Mouse (Mus musculus) frontal cortex, postnatal 36 days (tissue): ENCODE measurements at regions not wholly inside any gene's neighbourhood (a gene's known extent, or its start where the extent isn't known, plus 50 kb on each side); places are given as distances from the start of the nearest gene placed in this dataset.
"Not testable (repeated sequence)": the region's sequence is repeated elsewhere in the genome, so short reads cannot be mapped to it uniquely, and the experiment has no call there.

Experiments
- DNase-seq, 2 experiments: peaks; one replicate each; pipeline ENCODE4 v3.0.0; 2022; ENCODE audit warnings: low spot score in 2 of 2

DNA sequence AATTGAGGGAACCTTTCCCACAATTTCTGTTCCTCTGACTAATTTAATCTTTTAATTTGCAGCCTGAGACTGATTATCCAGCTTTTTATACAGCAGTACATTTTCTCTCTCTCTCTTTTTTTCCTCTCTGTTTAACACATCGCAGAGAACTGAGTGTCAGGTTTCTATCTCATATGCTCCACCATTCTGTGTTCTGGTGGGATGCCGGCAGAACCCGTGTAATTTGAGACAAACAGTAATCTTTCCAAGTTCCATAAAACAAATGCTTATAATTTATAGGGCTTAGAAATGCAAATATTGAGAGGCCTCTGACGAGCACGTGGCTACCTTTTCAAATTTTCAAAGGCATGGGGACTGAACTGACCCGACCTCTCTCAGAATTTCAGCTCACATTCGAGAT lies 59.1 kb downstream of the Zbtb18 start:
- DNase-seq = no peak

DNA sequence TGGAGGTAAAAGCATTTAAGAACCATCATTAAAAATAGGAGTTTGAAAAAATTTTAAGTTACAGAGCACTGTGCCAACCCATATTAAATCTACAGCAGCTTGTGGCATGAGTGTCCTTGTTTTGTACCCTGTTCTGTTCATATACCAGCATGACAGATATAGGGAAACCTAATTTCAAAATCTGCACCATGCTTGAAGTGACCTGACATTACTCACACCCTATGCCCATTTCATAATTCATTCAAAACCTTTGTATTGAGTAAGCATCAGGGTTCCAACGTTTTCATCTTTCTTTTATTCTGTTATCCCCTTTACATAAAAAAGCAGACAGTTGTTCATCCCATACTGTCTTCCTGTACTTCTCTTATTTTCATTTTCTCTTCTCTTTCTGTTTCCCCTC lies 61.8 kb downstream of the Zbtb18 start:
- no peak for DNase-seq

DNA sequence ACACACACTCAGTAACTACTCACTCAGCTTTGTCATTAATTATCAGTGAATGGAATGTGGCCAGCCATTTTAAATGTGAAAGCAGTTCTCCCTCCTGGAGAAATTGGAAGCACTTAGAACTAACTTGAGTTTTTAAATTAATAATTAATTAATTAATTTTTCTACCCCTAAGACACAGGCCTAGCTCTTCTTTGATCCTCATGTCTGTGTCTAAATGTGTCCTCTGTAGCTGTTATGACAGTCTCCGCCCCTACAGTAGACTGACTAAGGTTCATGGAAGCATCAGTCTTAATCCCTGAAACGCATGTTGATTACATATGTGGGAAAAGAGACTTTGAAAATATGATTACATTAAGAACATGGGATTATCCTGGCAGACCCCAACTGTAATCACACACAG lies 62.6 kb downstream of the Zbtb18 start:
- DNase-seq = no peak

DNA sequence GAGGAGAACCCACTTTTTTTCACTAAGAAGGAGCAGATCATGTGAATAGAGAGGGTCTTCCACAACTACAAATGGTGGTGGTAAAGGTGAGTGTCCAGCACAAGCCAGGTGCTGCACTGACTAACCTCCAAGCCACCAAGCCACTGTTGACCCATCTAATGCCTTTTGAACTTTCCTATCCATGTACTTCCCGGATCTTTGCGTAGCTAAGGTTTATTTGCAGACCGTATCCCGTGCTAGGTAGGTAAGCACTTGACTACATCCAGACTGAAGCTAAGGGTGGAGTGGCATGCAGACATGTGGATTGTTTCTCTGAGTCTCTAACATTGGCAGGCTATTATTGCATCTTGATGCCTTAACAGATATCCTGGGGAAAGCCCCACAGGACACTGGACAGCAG lies 65.2 kb downstream of the Zbtb18 start:
- not testable (repeated sequence) for DNase-seq

DNA sequence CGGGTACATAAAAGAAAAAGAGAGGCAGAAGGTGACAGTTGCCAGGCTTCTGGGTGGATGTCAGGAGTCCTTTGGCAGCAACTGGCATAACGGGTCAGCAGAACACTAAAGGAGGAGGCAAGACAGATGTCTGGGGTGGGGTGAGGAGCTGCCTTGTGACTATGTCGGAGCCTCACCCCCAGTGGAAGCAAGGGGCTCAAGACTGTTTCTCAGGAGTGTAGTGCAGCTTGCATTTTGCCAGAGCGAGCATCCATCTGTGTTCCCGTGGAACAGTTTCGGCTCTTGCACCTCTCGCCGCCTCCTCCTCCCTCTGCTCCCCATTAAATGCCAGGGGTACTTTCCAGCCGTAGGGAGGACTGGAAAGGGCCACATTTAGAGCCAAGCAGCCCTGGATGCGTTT lies 67.6 kb downstream of the Zbtb18 start:
- peak; percentile 24 to 31 for DNase-seq

DNA sequence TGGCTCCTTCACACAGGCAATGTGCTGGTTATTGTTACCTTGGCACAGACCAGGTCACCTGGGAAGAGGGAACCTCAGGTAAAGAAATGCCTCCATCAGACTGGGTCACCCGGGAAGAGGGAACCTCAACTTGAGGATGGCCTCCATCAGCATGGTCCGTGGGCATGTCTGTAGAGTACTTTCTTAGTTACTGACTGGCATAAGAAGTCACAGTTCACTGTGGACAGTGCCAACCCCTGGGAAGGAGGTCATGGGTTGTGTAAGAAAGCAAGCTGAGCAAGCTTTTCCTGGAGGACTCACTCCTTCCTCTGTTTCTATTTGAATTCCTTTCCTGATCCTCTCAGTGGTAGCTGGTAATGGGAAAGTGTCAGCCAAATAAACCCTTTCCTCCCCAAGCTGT lies 70.0 kb downstream of the Zbtb18 start:
- DNase-seq = no peak

DNA sequence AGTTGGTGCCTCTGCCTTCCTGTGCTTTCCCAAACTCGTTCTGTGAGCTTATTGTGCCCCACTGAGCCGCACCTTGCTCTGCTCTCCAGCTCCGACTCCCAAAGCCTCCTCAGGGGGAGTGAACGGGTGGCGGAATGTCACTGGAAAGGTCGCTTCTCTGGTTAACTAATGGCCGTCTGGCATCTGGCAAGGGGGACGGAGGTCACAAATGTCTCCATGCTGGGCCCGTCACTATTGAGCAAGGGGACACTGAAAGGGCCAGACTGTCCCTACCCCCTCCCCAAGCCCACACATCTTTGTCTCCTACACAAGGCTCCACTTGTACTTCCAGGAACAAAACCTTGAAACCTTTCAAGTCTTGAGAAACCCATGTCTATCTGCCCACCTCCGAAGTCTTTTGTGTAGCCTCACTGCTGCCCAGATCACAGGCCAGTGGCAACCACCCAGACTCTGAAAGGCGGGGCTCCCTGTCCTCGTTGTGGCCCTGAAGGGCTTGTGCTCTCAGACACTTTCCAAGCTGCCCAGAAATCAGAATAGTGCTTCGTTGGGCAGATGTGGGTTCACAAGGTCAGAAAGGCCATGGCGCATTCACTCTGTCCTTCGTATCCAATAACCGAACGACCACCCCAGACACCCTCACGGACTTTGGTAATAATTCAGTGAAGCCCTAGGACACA lies 75.9 kb downstream of the Zbtb18 start:
- no peak for DNase-seq

DNA sequence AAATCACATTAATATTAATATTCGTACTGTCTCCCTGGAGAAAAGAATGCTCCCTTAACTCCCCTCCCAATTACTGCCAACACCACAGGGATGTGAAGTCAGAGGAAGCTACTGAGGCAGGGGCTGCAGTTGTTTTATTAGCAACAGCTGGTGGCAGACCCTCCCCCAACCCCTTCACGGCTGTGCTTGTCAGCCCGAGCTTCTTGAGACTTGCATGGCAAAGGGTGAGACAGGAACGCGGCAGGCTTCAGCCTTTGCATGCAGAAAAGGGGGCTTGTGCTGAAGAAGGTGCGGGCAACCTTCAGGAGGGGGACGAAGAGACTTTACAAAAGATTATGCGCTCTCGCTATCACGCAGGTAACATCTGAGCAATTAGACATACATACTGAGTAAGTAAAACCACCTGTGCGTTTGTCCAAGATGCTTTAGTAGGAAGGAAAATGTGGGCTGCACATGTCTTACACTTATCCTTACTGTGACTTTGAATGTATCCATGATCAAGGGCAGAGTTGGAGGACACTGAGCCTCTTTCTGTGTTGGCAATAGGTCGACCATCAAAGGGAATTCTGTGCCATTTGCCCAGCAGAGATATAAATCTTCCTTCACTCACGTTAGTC lies 76.9 kb downstream of the Zbtb18 start:
- no peak for DNase-seq

DNA sequence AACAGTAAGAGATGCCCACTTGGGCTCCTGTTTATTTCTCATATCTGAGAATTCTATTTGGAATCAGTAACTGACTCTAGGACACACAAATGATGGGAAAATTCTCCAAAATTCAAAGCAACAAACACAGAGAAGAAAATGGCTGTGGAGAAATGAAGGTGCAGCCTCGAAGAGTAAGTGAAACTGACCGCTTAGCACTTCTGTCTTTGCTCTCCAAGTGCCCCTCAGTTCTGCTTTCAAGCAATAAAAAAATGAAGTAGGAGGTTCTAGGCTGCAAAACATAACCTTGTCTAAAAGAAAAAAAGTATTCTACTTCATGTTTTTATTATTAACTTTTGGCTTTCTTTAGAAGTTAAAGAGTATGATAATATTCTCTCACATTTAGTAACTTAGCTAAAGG lies 79.0 kb downstream of the Zbtb18 start:
- no peak for DNase-seq

DNA sequence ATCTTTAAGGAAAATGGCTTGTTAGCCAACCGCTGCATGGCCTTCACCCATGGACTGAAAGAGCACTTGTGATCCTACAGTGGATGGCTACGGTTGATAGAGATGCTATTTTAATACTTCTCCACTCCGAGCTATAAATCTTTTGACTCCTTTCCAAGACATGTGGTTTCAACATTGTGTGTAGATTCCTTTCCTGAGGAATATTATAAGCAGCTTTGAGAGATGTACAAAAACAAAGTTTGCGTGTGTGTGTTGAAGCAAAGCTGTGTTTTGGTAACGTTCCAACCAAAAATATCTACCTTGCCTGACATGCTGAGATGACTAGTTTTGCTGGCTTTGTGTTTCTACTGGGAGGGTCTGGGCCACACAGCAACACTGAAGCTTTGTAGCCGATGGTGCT lies 83.0 kb downstream of the Zbtb18 start:
- no peak for DNase-seq

DNA sequence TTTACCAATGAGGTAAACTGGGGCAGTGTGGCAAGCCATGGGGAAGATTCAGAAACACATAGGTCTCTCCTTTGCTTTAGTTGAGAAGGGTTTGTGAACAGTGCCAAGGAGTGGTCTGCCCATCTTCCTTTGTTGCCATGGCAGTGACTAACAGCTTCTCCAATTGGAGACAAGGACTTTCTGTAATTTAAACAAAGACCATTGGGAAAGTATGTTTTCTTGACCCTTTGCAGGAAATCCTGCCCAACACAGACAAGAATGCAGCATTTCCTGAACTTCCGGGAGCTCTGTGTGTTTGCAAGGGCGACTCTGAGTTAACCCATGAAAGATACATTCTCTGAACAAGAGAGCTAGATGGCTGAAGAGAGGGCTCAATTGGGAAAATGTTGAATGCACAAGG lies 89.6 kb downstream of the Zbtb18 start:
- no peak for DNase-seq

DNA sequence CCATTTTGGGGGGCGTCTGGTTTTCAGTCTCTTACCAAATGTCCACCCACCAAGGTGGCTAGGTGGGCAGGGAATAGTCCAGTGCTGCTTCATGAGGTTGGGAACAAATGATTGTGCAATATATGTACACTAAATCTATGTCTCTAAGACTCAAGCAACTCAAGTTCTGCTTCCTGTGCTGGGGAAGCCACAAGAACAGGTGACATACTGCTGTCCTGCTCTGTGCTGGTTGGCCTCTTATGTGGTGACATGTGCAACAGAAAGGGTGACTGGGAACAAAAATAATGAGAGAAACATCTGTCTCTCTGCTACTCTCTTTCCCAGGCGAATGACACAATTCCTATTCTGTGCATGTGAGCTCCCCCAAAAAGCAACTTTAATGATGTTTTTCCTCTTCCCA lies 90.5 kb downstream of the Zbtb18 start:
- DNase-seq = no peak

DNA sequence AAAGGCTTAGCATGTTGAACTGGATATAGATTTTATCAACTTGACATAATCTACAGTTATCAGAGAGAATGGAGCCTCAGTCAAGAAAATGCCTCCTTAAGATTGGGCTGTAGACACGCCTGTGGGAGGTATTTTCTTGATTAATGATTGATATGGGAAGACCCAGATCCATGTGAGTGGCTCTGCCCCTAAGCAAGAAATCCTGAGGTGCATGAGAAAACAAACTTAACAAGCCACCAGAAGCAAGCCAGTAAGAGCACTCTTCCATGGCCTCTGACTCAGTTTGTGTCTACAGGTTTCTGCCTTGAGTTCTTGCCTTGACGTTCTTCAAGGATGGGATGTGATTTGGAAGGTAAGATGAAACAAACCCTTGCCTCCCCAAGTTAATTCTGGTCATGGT lies 91.2 kb downstream of the Zbtb18 start:
- DNase-seq = no peak

DNA sequence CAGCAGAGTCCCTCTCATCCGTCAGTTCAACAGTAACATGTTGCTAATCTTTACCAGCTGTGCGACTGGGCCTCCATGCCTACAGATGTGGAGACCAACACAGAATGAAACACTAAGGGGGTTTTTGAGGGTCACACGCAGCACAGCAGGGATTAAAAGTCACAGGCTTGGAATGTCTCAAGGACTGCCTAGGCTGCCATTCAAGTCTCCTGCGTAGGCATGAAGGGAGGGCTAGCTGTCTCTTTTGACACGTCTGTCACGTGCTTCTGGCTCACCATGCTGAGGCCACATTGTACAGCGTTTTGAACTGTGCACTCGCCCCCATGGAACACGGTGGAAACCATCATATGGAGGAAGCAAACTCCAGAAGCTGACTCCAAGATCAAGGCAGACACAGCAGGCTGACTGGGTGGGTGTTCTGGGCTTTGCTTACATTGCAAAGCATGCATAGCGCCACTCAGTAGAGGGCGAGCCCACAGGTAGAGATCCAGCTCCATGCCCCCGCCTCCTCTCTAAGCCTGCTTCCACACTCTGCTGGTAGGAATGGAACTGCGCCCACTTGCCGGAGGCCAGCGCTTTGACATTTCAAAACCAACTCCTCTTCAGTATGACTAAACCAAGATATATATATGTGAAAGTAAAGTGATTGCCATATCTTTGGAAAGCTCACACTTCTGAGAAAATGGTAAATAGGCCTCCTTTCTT lies 103.0 kb downstream of the Zbtb18 start:
- peak; percentile 77 to 80 for DNase-seq

DNA sequence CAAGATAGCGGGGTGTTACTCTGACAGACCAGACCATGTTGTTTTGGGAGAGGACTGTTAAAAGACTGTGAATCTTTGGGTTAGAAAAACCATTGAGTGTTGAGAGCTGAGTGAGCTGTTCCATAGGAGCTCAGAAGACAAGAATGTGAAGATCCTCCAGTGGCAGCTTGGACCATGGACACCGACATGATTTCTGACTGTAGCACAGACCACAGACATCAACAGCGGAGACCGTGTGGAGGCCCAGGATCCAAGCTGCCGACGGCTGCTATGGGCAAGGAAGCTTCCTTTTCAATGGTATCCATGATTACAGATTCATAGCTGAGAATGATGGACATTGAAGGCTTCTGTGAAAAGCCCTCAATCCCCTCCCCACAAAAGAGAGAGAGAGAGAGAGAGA lies 105.6 kb downstream of the Zbtb18 start:
- DNase-seq = no peak

DNA sequence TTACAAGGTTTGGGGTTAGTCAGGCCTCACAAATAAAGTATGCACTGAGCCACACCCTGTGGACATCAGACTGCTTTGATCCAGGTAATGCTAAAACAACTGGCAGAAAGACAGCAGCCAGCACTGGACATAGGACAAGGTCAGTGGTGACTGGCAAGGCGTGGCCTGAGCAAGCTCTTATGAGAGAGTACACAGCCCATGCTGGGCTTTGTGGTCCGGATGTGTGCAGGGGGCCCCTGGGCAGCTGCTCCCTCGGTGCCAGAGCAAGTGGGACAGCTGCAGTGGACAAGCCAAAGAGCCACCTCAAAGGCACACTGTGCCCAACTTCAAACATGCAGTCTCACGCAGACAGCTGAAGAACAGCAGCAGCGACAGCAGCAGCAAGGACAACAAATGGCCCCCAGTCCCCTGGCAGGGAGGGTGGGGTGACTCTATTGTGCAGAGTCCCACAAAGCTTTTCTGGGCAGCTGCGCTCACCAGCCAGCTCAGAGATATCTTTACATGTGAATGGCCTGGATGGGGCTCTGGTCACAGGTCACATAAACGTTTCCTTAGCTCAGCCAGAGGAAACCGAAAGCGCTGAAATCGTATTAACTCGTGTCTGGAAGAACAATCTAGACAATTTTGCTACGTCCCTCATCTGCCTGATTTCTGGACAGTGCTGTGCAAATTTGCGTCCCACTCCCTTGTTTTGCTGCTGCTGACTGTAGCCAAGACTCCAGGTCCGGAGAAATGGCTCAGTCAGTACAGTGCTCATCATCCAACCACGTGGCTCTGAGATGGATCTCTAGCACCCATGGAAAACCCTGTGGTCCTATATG lies 113.5 kb downstream of the Zbtb18 start:
- no peak for DNase-seq

DNA sequence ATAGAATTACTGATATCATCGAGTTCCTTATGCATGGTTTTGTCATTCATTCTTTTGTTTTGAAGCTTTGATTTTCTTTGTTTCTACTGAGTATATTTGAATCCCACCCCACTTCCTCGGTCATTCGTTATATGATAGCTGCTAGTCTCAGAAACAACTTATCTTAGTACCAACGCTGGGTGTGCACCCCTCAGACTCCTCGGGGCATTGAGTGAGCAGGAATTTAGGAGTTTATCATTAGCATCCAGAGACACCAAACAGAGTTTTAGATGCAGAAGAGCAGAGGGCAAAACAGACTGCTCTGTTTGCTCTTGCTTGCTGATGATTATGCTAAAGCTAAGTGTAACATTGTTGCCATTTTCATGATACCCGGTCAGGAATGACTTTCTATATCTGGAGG lies 115.3 kb downstream of the Zbtb18 start:
- no peak for DNase-seq

DNA sequence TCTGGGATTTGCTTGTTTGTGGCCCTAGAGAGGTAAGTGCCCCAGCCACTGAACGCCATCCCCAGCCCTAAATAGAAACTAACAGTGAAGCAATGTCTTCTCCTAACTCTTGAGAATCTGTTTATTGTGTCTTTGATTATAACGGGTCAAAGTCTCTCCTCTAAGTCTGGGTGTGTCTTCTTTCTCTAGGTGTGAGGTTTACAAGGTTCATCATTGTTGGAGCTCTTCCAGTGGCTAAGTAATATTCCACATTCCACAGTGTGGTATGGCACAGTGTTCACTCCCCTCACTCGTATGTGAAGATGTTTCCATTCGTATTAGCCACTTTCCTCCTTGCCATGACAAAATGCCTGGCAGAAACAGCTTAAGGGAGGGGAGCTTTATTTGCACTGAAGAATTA lies 115.7 kb downstream of the Zbtb18 start:
- no peak for DNase-seq

DNA sequence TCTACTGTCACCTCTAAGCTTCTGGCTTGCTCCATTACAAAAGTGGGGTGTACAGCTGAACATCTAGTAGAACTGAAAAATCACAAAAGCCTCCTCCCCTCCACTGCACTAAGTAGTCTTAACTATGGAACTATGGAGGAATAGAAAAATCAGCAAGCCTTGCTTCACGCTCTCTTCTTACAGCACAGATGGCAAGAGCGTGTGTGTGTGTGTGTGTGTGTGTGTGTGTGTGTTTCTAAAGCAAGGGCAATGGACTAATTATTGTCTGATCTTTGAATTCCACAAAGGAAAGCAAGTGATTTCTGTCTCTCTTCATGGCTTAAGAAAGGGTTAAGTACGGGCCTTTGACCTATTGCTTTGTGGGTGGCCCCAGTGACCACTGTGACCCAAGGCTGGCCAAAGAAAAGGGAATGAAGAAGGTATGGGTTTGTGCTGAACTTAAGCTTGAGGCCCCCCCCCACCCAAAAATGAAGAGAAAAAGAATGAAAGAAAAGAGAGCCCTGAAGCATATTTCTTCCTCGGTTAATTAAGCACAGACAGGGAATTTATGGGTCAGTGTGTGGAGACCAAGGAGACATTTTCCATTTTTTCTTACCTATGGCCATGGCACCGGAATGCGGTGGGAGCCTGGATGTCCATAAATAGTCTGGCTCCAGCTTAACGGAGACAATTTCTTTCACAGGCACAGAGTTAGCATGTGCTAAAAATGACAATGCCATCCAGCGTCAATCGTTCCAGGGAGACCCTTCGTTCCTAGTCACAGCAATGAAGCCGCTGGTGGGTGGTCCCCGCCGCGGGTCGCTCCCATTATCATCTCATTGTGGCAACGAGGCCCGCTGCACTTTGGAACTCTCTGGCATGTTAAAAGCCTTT lies 119.8 kb downstream of the Zbtb18 start:
- DNase-seq = no peak

DNA sequence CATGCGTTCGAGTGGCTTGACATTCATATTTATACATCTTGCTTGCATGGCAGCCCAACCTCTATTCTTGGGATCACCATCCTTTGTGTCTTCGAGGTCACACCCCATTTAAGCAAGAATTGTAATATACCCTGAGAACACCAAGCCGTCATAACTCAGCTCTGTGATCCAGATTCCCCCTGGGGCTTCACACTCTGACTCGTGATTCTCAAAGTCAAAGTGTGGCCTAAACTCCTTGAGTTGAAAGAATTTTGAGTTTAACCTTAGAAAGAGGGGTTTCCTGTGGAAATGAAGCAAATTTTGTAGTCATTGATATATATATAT lies 120.4 kb downstream of the Zbtb18 start:
- DNase-seq = no peak

DNA sequence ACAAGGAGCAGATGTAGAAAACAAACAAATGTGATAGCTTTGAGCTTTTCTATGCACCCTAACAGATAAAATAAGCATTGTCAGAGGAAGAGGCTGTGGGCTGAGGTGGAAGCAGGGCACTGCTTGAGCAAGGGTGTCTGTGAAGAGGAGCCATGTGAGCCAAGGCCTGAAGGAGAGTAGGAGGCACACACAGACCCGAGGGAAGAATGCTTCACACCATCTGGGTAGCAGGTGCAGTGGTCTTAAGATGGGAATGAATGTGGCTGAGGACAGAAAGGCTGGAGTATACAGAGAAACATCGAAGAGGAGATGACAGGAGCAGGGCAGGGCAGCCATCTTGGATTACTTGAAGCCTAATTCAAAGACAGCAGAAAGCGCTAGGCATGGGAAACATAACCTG lies 123.5 kb downstream of the Zbtb18 start:
- no peak for DNase-seq
